Mouse (Mus musculus) urinary bladder, postnatal 36 days (tissue): ENCODE data around the gene Pank3.
"Not testable (repeated sequence)": the region's sequence is repeated elsewhere in the genome, so short reads cannot be mapped to it uniquely, and the experiment has no call there.

ENCODE experiments used
- DNase-seq, 2 experiments: peaks; one replicate each; pipeline ENCODE4 v3.0.0; 2022; ENCODE audit warnings: low spot score in 2 of 2, mixed read lengths in 1 of 2

The Pank3 gene

DNA sequence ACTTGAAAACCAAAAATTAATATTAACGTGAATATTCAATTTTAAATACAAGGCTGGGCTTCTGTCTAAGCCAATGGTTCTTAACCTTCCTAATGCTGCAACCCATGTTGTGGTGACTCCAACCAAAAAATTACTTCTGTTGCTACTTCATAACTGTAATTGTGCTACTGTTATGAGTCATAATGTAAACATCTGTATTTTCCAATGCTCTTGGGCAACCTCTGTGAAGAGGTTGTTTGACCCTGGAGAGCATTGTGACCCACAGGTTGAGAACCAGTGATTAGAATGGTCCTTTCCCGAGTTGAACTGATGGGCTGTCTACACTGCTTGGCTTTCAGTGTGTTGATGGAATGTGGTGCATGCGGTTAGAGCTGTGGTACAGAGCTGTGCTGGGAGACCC, 7.2 kb downstream of the Pank3 start:
- no peak for DNase-seq

DNA sequence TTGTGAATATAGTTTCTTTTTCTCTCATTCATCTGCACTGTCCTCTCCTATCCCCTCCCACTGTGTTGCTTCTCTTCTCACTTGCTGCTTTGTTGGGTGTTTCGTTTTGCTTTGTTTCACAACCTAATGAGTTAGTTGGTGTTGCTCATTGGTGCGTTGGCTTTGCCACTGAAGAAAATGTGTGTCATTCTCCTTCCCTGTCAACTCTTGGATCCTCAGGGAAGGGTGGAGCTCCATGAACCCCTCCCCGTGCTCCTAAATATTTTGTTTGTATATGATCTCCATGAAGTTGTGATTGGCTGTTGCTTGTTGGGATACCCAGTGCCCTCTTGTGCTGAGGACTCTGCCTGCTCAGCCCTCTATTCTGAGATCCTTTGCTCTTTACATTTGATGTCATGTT, 11.1 kb downstream of the Pank3 start:
- no peak for DNase-seq

DNA sequence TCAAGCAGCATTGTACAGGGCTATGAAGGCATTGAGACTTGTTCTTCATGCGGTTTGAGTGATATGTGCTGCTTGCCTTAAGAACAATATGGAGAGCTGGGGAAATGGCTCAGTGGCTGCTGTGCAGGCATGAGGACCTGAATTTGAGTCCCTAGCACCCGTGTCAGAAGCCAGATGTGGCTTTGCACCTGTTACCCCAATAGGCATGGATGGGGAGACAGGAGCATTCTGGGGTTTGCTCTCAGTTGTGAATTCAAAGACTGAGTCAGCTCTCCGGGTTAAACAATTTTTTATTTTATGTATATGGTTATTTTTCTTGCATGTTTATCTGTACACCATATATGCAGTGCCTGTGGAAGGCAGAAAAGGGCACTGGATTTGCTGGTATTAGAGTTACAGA, 13.2 kb downstream of the Pank3 start:
- no peak for DNase-seq

DNA sequence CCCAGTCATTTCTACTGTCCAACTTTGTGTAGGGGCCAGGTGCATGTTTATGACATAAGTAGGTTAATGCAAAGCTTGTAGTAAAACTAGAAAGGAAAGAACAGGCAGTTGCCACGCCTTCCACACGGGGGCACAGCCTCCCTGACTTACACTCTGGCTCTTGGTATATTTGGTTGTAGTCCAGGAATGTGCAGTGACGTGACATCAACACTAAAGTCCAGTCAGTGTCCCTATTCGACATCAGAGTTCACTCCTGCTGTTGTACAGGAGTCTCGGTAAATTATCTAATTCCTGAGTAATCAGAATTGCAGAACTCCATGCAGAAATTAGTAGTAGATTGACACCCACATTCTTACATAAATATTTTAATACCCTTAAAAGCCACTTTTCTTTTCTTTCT, 13.8 kb downstream of the Pank3 start:
- no peak for DNase-seq

DNA sequence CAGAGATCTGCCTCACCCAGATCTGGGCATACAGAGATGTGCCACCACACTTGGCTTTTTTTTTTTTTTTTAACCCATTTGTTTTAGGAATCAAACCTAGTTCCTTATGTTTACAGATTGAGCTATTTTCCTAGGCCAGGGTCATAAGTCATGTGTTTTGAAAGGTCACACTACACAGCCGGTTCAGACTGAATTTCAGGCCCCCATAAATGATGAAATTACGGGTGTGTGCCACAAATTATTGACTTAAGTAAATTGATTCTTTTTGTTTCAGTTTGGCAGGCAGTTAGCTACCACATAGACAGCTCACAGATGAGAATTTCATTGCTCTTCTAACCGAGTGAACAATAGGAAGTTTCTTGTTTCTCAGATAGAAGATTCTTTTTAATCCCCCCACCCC, 14.7 kb downstream of the Pank3 start:
- no peak for DNase-seq

DNA sequence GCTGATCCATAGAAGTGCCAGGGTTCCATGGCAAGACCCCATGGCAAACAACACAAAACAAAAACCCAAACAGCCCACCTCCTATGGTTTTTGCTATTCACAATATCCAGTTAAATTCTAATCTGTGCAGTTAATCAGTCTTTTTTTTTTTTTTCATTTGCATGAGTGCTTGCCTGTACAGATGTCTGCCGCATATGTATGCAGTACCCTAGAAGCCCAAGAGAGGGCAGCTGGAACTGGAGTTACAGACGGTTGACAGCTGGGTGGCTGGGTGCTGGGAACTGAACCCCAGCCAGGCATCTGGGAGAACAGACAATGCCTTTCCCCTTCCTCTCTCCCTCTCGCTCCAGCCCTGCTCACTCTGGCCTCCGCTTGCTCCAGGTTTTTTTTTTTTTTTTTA, 15.3 kb downstream of the Pank3 start:
- no peak for DNase-seq

DNA sequence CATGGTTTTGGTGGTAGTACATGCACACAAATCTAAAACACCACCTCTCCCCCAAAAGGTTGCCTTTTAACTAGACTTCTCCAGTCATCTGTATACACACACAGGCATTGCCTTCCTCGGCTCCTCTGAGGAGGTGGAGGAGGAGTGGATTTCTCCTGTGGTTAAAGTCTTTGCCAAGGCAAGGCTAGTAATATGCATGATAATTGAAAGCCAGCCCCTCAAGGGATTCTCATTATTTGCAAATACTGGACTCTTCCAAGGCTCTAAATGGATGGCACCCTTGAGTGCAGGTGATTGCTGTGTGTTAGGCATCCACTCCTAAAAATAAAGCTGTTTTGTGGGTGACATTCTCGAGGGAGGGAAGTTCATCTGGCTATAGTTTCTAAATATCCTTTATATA, 19.2 kb downstream of the Pank3 start:
- no peak for DNase-seq

DNA sequence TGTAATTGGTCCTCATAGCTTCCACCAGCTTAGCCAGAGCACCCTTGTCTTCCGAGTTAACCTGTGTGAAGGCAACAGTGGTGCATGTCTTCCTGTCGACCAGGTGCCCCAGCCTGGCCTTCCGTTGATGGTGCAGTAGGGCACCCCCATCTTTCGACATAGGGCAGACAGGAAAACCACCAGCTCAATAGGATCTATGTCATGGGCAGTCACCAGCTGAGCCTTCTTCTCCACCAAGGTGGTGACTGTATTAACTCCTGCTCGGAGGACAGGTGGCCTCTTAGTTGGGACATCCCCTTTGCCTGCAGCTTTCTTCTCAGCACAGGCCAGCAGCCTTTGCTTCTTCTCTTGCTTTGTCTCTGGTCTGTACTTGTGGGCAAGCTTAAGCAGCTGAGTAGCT, 23.5 kb downstream of the Pank3 start:
- not testable (repeated sequence) for DNase-seq

DNA sequence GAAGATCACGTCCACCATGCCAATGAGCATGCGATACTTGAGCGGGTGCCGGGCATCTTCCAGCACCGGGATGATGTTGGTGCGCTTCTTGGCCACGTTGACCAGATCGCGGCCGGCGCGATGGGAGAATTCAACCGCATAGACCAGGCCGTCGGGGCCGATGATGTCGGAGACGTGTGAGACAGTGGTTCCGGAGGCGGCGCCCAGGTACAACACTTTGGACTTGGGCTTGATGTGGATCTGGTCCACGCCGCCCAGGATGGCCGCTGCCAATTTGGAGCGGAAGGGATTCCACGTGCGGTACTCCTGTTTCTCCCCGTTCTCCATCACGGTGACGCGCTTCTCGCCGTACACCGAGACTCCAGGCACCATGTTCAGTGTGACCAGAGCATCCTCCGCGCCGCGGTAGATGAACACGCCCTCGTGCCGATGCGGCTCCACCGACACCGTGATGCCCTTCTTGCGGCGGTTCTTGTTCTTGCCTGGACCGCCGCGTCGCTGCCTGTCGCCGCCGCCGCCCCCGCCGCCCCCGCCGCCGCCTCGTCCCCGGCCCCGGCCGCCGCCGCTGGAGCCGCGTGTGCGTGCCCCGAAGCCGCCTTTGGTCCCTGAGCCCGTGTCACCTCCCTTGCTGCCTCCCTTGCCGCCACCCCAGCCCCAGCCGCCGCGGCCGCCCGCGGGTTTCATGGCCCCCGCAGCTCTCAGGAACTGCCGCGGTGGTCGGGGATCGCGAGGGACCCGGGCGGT, 28.6 kb downstream of the Pank3 start:
- no peak for DNase-seq

DNA sequence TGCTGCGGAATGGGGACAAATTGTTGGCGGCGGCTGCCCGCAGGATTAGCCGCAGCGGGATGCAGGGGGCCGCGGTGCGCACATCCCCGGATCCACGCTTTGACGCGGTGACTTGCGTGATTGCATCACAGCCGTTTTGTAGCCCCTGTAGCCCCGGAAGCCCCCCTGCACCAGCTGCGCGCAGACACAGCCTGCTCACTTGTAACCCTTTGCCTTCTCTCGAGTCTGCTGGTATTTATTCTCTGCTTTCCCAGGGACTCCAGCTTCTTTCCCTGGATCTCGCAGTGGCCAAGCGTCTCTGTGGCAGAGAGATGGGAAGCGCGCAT, 29.2 kb downstream of the Pank3 start:
- no peak for DNase-seq

DNA sequence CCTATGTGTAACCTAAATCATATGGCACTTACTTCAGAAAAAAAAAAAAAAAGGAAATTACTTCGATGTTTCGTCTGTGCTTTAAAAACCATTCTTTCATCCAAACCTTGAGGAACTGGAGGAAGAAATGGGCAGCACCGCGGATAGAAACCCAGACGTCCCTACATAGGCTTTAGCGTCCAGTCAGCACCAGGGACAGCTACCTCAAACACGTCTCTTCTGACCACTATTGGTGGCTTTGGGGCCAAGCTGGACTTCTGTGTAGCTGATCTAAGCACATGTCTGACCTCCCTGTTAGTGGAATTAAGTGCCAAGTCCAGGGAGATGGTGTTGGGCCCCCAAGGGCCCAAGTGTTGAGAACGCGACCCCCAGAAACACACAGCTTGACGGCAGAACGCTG, 29.6 kb downstream of the Pank3 start, which contains the start of gene Fbll1:
Gene Fbll1, minus strand, starts transcription at position 11 of the 400 bp plus-strand sequence.
- peak in 1 of 2 experiments; percentile 15 for DNase-seq

DNA sequence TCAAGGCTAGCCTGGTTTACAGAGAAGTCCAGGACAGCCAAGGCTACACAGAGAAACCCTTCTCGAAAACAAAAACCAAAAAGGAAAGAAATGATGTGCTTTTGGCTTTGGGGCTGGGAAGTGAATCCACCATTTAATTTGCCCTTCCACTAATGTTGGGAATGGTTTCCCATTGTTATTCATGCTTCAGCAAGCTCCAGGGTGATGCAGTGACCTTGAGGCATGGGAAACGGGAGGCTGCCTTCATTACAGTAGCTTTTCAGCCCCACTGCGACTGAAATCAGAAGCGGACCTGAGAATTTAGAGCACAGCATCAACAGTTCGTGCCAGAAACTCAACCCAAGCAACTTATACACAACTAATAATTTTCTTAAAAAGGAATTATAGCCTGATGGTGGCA, 32.0 kb downstream of the Pank3 start:
- DNase-seq = no peak

DNA sequence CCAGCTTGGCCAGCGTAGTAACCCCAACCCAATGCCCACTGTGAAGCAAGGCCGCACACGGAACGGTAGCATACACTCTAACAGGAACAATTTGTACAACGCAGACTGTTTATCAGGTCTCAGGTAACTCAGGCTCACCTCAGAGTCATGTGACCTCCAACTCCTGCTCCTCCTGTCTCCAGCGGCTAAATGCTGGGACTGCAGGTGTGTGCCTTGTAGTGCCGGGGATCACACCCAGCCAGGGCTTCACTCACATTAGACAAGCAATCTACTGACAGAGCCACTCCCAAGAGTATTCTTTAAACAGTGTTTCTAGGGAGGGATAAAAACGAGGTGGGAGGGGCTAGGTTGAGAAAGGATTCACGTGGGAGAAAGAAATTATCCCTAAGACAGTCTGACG, 42.2 kb downstream of the Pank3 start:
- DNase-seq = no peak

DNA sequence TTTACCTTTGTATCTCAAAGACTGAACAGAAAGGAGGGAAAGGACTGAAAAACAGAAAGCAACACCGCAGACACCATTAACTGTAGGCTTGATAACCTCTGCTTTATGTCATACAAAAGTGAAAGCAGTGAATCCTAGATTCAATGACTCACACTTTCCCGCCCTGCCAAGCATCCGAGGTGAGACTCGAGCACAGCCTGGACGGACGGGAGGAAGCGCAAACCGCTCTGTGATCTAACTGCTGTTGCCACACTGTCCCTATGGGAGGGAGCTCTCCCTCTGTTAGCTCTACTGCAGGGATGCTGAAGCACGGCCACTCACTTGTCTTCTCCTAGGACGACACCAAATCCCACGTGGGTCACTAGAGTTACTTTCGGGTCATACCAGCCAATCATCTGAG, 47.0 kb downstream of the Pank3 start:
- no peak for DNase-seq

DNA sequence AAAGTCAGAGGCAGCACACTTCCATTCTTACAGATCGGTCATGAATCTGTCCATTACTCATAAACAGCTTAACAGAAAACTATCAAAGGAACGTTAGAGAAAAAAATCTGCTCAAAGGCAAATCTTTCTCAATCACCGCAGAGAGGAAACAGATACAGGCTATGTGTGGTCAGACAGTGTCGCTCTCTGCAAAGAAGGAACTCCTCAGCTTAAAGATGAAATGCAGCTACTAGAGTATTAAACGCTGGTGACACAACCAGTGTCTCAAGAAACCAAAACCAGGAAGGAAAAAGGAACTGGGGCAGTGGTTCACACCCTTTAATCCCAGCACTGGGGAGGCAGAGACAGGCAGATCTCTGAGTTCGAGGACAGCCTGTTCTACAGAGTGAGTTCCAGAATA, 58.4 kb downstream of the Pank3 start:
- no peak for DNase-seq

DNA sequence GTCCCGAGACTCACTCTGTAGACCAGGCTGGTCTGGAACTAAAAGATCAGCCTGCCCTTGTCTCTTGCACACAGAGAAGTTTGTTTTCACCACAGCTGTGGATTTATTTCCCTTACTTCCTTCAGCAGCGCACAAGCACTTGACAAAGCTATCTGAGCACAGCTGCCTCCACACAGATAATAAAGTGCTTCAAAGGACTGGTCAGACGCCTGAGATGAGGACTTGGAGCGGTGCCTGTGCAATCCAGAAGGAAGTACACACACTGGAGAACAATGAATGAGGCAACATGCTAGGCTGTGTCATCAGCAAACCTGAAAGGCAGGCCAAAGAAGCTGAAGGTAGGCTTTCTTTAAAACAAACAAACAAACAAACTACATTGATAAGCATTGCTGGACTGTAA, 62.9 kb downstream of the Pank3 start:
- DNase-seq = no peak

DNA sequence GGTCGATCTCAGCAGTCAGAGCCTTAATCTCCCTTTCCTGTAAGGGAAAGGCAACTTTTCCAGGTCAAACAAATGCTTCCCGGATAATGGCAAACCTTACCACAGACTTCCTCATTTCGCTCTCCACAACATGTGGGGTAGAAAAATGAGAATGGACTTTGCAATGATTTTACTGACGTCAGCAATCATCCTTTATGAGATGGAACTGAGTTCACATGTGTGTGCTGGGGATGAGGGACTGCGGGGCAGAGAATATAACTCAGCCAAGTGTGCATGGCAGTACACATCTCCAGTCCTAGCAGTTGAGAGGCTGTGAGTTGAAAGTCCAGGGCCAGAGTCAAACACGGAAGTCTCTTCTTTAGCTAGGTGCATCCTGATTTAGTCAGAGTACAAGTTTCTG, 64.0 kb downstream of the Pank3 start:
- DNase-seq = no peak

DNA sequence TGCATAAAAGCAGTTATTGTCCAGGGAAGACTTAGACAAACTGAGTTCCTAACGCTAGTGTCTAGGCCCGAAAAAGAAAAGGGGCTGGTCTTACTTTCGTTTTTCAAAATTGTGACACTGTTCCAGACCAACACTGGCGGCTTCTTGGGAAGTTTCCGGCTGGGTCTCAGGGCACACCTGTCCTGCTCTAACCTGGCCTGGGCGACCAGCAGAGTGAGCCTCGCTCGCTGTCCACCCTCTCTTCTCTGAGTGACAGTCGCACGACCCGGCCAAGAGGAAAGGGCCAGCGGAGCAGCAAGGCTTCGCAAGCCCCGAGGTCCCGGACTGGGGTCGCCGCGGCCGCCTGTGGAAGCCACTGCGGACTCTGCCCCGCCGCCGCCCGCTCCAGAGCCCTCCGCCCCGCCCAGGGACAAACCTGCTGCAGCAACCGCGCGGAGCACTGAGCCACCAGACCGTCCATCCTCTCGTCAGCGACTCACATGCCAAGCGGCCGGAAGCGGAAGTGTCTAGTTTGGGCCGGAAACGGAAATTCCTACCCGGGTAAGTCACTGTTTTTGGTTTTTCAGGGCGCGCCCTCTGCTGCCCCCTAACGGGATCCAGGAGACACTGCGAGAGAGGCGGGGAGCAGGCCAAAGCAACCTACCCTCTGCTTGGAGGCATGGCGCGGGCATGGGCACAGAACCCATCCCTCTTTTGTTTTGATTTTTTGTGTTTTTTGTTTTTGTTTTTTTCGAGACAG, 64.9 kb downstream of the Pank3 start, which contains the start of gene Rars:
Gene Rars, minus strand, starts transcription at position 485 of the 739 bp plus-strand sequence.
- DNase-seq = peak; percentile 90 to 94

DNA sequence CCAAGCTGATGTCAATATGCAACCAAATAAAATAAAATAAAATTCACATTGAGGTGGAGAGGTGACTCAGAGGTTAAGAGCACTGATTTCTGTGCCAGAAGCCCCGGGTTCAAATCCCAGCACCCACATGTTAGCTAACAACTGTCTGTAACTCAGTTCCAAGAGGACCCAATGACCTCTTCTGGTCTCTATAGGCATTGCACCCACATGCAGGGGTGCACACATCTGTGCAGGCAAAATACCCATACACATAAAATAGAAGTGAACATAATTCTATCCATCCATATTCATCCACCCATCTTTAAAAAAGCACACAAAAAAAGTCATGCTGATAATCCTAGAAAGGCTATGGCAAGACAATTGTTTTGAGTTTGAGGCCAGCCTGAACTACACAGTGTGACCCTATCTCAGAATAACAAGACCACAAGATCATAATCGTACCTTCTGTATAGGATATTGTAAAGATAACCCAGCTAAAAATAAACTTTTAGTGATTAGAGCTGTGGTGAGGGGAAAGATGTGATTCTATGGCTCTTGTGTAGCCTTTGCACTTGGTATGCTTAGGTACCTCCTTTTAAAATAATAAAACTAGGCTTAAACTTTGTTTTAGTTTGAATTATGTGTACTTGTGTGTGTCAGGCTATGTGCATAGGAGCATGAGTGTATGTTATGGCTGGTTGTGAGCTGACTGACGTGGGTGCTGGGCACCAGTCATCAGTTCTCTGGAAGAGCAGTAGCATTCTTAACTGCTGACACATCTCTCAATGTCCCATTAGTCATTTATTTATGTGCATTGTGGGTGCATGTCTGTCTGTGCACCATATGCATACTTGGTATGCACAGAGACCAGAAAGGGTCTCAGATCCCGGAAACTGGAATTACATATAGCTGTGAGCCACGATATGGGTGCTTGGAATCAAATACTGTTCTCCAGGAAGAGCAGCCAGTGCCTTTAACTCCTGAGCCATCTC, 68.2 kb downstream of the Pank3 start:
- DNase-seq = no peak

DNA sequence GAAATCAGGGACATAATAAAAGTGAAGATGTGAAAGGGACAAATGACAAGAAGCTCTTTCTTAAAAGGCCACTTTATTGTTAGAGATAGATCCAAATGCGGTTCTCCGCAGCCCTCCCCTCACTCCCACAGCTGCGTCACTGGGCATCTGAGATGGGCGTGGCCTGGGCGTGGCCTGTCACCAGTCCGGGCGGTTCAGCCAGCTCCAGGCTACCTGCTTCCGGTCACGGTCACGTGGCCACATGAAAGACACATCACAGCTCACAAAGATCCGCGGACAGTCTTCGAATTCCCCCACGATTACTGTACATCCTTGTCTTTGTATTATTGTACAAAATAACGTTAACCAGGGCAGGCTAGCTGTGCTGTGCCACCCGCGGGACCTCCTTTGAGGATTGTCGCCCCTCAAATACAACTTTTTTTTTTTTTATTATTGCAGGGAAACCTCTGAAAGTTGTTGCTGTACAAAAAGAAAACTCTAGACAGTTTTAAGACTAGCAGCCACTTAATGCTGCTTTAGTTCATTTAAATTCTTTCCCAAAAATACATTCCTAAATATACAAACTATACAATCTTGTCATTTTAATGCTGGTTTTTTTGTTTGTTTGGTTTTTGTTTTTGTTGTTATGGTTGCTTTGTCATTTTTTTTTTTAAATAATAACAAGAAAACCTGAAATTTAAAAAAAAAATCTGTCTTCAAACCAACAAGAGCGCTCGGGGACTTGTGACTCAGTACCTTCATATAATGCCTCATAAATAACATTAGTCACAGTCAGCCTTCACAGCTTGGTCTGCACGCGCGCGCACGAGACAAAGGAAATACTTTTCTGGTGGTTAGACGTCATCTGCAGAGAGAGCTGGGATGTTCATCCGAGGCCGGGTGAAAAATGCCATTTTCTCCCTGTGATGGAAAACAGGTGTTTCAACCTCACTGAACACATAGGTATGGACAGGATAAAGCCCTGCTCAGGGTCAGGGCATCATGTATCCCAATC, 69.4 kb downstream of the Pank3 start:
- peak; percentile 84 to 92 for DNase-seq

DNA sequence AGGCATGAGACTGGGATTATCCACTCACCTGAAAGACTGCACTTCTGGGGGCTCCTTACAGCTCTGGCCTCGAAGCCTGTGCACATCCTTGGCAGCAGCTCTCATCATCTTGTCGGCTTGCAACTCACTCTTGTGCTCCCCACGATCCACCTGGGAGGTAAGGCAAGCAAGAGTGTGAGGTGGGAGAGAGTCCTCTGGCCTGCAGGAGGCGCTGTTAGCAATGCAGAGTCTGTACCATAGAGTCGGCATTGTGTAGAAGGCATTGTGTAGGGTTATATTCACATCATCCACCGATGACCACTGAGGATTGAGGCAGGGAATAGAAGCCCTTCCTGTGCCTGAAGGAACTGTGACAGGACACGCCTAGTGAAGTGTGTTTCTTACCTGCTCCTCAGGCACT, 71.0 kb downstream of the Pank3 start:
- DNase-seq = no peak
